Mouse (Mus musculus) liver, embryonic 14.5 days (tissue): ENCODE measurements around the gene Uqcr11.

Experiments used
- CTCF ChIP-seq: IDR thresholded peaks from 2 replicates; pipeline ENCODE4 v1.5.1; 2016; ENCODE audit warnings: antibody characterized with exemption, low read depth, control low read depth
- EP300 ChIP-seq: IDR thresholded peaks from 2 replicates; pipeline ENCODE4 v1.6.1; 2016; ENCODE audit warnings: antibody characterized with exemption, low read depth

DNA sequence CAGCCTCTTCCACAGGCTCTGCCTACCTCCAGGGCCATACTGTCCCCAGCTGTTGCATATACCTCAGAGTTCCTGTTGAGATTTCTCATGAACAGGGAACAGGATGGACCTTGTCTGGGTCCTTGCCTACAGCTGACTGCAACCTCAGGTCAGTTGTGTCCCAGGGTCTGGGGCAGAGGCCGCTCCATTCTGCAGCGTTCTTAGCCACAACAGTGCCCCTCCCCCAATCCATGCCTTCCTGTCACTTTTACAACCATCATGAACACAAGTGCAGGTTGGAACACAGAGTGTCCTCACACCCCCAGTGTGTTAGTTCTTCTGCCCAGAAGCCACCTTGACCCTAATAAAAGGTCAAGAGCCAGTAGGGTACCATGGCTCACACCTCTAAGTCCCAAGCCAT is 17.9 kb downstream of the Uqcr11 start:
- no peak for TF ChIP-seq CTCF
- TF ChIP-seq EP300 = no peak
